Mouse (Mus musculus): ENCODE results near the gene Nucks1.

Gene Nucks1

DNA sequence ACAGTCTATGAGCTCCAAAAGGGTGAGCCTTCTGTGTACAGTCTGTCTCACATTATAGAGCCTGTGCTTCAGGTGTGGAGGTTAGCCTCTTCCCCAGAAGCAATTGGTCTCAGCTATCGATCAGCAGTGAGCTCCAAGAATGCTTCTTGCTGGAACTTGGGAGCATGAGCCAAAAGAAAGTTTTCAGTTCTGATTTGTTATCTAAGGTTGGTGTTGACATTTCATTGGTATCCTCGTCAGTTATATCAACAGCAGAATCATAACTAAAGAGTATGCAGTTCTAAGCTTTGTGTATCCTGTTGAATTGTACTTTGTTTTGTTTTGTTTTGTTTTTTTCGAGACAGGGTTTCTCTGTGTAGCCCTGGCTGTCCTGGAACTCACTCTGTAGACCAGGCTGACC, 11.8 kb downstream of the Nucks1 start:
- no peak for DNase-seq

- DNase-seq: no peak
Measured at GRCm38 (mm10) chr1:131933471-131933870, 23.1 kb downstream of the Nucks1 start.

GRCm38 (mm10) chr1:131937659-131938305, 27.4 kb downstream of the Nucks1 start:
- peak; percentile 43 to 54 for DNase-seq

GRCm38 (mm10) chr1:131938811-131939210, 28.5 kb downstream of the Nucks1 start:
- DNase-seq: no peak

GRCm38 (mm10) chr1:131940711-131941244, 30.4 kb downstream of the Nucks1 start:
- no peak for DNase-seq

DNA sequence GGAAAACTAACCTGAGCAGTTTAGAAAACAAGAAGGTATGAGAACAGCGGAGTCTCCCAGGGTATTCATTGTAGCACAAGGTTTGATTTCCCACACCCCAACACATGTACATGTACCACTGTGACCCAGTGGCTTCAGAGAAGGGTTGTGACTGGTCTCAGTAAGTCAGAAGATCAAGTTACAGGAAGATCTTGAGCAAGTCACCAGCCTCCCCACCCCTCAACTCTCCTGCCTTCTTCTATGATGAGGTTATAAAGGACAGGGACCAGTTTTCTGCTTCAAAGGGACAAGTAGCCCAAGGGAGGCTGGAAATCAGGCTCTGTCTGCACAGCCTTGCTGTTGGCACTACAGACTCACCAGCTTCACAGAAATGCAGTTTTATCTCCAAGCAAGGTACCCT, 31.2 kb downstream of the Nucks1 start:
- no peak for DNase-seq

GRCm38 (mm10) chr1:131942621-131943590, 32.6 kb downstream of the Nucks1 start:
- DNase-seq: no peak

DNA sequence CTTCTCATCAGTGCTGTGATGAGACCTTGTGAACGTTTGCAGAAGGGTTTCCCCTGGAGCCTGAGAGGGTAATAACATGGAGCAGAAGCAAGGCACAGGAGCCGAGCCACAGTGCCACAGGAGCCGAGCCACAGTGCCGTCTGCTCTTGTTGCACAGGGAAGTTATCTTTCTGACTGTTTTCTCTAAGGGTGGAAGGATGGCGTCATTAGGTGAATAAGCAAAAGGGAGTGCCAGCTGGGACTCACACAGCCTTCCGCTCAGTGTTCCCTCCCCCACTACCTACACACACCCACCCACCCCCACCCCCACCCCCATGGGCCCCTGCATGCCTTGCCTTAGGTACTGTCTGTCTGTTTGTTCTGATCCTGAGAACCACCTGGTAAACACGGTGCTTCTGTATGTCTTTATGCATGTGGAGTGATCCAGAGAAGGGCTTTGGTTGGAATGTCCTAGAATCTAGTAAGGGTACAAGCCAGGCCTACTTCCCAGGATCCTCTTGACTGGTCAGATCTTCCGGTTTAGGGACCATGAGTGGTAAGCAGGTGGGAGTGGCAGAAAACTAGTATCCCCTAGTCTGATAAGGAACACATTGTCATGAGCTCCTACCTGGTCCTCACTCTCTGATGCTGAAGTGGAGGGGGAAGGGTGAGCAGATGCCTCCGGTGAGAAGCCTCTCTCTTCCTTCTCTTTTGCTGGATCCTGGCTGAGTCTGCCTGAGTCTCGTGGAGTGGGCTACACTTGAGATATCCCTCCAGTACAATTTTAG, 35.5 kb downstream of the Nucks1 start:
- no peak for DNase-seq

GRCm38 (mm10) chr1:131946462-131947215, 36.3 kb downstream of the Nucks1 start:
- no peak for DNase-seq

DNA sequence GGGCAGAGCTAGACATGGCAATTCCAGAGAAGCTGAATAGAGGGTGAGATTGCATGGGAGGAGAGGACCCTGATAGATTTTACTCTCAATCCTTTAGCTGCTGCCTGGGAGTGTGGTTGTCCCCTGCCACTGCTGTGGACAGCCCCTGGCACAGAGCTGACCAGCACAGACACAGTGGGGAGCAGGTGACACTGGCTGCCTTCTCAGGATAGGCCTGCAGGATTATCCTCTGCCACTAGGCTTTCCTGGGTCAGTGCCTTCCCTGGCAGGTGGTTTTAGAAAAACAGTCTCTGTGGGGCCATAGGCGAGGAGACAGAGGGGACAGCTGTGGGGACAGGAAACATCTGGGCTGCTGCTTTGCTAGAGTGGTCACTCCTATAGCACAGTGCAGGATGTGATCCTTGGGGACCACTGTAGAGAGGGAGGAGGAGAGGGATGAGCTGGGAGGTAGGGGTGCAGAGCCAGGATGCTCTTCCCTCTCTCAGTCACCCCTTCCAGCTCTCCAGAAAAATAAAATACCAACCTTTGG, 37.7 kb downstream of the Nucks1 start:
- DNase-seq: no peak

- peak in 1 of 2 experiments; percentile 36 for DNase-seq
Measured at GRCm38 (mm10) chr1:131954242-131954865, 44.0 kb downstream of the Nucks1 start.

- no peak for DNase-seq
Measured at GRCm38 (mm10) chr1:131955131-131955757, 44.9 kb downstream of the Nucks1 start.

- DNase-seq: no peak
Measured at GRCm38 (mm10) chr1:131957416-131957815, 47.1 kb downstream of the Nucks1 start.

GRCm38 (mm10) chr1:131961004-131961403, 50.7 kb downstream of the Nucks1 start:
- no peak for DNase-seq

DNA sequence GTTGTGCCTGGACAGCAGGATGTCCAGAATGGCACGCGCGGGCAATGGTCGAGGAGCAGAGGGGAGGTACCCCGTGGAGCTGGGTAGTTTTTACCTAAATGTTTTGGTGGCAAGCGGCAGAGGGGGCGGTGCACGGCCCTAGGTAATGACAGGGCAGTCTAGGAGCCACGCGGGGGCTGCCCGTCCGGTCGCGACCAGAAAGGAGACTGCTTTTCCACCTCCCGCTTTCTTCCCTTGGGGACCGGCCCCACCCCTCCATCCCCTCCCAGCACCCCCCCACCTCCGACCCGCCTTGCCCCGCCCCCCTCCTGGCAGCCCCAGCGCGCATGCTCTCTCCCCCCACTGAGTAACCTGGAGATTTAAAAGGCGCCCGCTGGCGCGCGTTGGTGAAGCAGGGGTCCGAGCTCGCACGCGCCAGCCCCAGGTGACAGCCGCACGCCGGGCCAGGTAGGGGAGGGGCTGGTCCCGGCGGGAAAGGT, 52.3 kb downstream of the Nucks1 start, which contains the start of gene Slc45a3:
Gene Slc45a3, plus strand, starts transcription at position 362 of the 479 bp plus-strand sequence.
- no peak for DNase-seq

DNA sequence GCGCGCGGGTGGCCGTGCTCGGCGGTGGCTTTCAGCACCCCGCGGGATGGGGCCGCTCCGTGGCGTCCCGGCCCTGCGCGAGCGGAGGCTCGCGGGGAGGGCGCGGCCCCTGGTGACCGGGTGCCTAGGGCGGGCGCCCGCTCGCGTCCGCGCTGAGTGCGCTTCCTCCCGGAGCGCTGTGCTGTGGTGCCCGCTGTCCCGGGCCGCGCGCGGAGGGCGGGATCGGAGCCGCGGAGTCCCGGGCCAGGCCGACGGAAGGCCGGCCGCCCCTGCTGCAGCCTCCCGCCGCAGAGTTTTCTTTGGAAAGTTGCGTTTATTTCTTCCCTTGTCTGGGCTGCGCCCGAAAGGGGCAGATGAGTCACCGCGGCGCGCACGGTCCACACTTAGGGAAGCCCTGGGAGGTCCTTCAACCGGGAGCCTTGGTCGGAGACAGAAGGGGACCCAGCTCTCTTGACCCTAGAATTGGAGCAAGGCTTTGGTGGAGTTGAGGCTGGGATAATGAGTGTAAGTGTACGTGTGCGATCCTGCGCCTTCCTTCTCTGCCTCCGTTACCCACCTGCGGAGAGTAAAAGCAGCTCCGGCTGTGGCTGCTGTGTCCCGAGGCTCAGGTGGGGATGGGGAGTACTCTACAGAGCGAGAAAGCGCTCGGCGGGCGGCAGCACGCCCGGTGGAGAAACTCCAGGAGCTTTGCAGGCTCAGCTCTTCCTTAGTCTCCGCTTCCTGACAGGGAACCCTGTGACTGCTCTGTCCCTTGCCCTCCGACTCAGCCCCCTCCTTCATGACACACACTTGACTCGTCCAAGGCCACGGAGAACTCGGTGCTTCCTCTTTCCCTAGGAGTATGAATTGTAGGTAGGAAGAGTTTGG, 53.0 kb downstream of the Nucks1 start:
- peak in 1 of 2 experiments; percentile 44 for DNase-seq

- no peak for DNase-seq
Measured at GRCm38 (mm10) chr1:131964100-131964499, 53.8 kb downstream of the Nucks1 start.

DNA sequence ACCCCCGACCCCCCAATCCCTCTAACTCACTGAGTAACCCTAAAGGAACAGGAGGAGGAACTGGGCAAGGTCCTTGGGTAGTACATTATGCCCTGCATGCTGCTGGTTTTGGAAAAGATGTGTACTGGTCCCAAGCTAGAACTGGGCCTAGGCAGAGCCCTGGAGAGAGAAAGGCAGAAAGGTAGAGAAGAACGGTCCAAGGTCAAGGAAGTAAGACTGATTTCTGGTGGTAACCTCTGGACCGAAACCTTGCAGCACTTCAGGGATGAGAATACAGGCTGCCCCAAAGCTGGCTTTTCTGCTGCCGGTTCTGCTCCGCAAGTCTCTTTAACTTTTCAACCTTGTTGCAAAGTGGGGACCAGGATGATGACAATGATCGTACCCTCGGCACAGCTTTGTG, 54.2 kb downstream of the Nucks1 start:
- no peak for DNase-seq

DNA sequence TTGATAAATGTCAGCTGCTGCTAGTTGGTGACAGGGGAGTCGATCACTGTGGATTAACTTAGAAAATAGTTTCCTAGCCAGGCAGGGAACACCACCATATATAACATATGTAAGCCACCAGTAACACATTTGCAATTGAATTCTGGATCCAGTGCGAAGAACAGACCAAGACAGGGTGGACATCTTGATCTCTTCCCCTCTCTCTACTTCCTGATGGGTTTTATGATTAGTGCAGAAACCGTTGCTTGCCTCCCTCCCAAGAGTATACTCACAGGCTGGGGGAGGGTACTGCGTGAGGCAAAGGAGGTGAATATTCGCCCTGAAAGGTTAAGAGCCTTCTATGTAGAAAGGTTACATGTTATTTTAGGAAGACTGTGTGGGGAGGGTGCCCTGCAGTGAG, 55.5 kb downstream of the Nucks1 start:
- DNase-seq: no peak

DNA sequence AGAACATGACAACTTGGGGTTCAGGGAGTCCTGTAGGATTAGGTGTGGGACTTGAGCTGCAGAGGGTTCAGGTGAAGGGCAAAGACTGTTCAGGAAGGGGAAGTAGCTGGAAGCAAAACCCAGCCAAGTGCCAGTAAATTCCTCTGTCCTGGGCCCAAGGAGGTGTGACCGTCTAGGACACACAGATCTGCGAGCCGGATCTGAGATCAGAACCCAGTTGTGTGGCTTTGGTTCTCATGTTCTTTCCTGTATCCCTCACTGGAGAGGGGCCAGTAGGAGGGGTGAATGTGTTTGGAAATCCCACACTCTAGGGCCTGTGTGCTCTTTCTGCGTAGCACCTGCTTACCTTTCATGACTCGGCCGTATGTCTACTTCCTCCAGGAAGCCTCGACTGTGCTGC, 57.0 kb downstream of the Nucks1 start:
- no peak for DNase-seq
